Mouse (Mus musculus): ENCODE results near the gene Baz1b.

- no peak for TF ChIP-seq CTCF (IDR thresholded peaks at IDR 0.05; ENCODE audit: low read depth)
- no peak for TF ChIP-seq EP300 (IDR thresholded peaks at IDR 0.05; ENCODE audit: low read depth)
Observed at GRCm38 (mm10) chr5:135291193-135291592, 104.1 kb downstream of the Baz1b start.
